Mouse (Mus musculus): ENCODE measurements around the gene Ehbp1.
A peak's percentile ranks its signal among the peaks of the same experiment; 100 is the strongest.

The Ehbp1 gene

GRCm38 (mm10) chr11:22342242-22343207 is at the start of gene Ehbp1:
Gene Ehbp1 (minus strand): TSS chr11:22342292.
- DNase-seq (ENCODE audit: low read depth, low spot score) = no peak

DNA sequence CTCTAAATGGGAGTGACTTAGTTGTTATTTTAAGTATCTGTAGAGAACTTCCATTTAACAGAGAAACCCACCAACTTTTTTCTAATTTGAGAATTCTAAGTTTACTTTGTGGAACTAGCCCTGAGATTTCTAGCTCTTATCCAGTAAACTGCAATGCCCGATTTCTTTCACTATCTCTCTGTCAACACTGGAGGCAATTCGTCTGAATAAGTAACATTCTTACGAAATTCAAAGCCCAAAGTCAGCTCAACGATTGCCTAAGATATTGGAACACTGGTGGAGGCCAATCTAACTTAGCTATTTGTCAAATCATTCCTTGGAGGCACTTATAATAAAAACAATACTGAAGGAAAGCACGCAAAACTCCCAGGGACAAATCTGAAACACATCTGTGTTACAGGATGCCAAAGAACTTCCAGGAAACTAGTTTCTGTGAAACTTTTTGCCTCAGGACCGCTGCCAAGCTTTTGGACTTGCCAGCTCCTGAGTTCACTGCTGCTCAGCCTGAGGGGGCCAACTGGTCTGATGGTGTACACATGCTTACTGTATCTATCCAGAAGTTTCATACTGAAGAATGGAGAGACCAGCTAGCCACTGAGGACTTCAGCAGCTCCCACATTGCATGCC is 45.5 kb upstream of the Ehbp1 start:
- DNase-seq (ENCODE audit: low read depth, low spot score) = no peak

GRCm38 (mm10) chr11:22383532-22383931 is 41.4 kb upstream of the Ehbp1 start:
- no peak for DNase-seq (ENCODE audit: low read depth, low spot score)

- DNase-seq (ENCODE audit: low read depth, low spot score) = no peak
These were observed 32.7 kb upstream of the Ehbp1 start for GRCm38 (mm10) chr11:22374811-22375210.

GRCm38 (mm10) chr11:22373290-22373674 is 31.2 kb upstream of the Ehbp1 start:
- no peak for DNase-seq (ENCODE audit: low read depth, low spot score)

GRCm38 (mm10) chr11:22372609-22373289 is 30.7 kb upstream of the Ehbp1 start:
- DNase-seq (ENCODE audit: low read depth, low spot score) = no peak

DNA sequence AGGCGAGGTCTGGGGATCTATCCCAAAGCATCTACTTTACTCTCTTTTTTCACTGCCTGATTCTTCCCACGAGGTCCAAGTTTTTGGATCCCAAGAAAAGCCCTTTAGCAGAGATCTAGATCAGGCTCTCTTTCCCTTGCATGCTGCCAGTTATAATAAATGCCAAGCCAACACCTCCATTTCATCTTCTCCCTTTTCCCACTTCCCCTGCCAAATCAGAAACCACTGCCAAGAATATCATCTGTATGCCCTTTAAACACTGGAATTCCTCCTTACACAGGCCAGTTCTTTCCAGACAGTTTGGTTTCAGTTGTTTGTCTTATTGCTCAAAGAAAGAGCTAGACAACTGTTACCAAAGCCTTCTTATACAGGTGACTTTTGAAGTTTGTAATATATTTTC is 27.7 kb upstream of the Ehbp1 start:
- DNase-seq (ENCODE audit: low read depth, low spot score) = no peak

- no peak for DNase-seq (ENCODE audit: low read depth, low spot score)
These were observed 26.5 kb upstream of the Ehbp1 start for GRCm38 (mm10) chr11:22368621-22369020.

- no peak for DNase-seq (ENCODE audit: low read depth, low spot score)
These were observed 24.4 kb upstream of the Ehbp1 start for GRCm38 (mm10) chr11:22366486-22366885.

DNA sequence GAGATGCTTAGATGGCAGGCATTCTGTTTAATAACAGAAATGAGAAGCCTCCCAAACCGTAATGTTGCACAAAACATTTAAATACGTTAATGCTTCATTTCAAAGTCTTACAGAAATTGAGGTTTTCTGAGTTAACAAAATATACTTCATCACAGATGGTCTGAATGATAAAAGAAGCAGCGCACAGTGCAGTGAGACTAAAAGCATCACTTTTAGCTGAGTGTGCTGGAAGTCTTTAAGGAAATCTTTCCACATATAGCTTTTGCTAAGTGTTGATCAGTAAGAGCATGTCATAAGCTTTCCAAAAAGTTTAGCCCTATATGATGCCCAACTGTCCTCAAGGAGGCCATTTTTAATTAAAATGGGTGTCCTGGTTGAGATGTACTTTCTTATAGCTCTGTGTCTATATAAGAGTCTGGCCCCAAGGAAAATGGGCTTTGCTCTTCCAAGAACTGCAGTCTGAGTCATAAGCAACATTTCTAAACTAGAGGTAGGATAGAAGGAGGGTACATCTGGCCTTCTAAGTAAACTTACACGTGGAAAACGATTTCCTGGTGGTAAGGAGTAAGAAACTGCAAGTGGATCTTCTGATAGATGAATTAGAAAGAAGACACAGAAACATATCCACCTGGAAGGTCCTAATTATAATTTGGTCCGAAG is 12.0 kb upstream of the Ehbp1 start:
- no peak for DNase-seq (ENCODE audit: low read depth, low spot score)

DNA sequence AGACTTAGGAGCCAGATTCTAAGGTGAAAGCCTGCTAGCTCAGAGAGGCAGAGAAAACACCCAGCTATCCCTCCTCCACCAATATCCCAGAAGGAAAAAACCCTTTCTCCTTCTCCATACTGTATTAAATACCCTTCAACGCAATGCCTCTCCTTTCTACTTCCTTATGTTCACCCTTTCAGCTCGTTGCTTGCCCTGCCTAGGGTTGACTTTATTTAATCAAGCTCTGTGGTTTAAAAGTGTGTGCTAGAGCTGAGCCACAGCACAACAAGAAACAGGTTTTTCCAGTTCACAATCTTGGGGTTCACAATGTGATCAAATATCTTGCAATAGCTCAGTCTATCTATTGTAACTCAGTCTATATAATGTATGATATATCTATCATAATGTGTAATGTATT is 7.9 kb upstream of the Ehbp1 start:
- DNase-seq (ENCODE audit: low read depth, low spot score) = no peak

DNA sequence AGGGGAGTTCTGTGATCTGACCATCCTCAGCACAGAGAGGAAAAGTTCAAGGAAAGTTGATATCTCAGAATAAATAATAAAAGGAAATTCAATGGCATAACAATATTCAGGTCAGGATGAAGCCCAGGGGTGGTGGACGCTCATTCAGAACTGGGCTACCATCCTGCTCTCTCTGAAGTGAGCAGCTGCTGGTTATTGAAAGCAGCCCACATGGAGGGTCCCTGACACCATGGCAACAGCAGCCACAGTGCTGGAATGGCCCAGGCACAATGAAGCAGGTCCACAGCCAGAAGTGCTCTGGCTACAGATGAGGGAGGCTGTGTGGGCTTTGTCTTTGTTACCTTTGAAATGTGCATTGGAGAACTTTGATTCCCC is 6.4 kb upstream of the Ehbp1 start:
- DNase-seq (ENCODE audit: low read depth, low spot score) = no peak

- DNase-seq (ENCODE audit: low read depth, low spot score) = no peak
These were observed 5.8 kb upstream of the Ehbp1 start for GRCm38 (mm10) chr11:22347651-22348535.

- no peak for DNase-seq (ENCODE audit: low read depth, low spot score)
These were observed 14.7 kb downstream of the Ehbp1 start for GRCm38 (mm10) chr11:22327302-22327910.

DNA sequence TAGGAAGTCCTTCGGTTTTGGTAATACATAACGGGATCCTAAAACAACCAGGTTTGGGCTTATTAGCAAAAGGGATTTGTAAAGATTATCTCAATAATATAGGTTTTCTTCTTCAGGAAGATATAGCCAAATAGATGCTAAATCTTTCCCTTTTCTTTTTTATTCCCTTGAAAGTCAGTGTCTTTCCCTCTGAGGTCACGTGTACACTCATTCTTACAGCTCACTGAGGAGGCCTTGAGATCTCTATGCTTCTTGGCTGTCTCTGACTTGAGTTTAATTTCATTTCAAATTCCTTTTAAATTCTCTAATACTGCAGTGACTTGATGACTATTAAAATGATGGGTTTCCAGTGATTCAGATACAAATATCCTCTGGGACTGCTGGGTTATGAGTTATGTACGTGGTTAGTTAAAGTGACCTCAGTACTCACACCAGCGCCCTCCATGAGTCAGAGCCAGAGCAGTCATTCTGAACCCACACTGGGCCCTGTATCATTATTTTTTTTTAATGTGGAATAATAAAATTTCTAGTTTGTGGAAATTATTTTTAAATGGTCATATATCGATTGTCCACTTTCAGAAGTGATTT is 24.2 kb downstream of the Ehbp1 start:
- no peak for DNase-seq (ENCODE audit: low read depth, low spot score)

- no peak for DNase-seq (ENCODE audit: low read depth, low spot score)
These were observed 26.3 kb downstream of the Ehbp1 start for GRCm38 (mm10) chr11:22315801-22316200.

DNA sequence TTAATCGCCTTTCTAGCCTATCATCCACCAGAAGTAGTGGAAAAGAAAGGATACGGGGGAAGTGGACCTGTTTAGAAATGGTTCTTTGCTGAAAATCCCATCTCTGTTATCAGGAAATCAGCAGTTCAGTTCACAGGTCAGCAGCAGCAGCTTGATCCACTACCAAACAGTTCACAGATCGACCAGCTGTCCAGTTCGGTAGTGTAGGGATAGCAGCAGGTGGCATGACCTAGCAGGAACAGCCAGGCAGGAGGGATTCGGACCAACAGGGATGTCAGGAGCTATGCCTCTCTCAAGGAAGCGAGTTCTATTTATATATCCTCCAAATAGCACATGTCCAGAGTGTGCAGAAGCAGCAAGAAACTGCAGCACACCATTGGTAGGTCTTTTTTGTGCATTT is 40.9 kb downstream of the Ehbp1 start:
- no peak for DNase-seq (ENCODE audit: low read depth, low spot score)

- DNase-seq (ENCODE audit: low read depth, low spot score) = no peak
These were observed 52.9 kb downstream of the Ehbp1 start for GRCm38 (mm10) chr11:22289164-22289563.

DNA sequence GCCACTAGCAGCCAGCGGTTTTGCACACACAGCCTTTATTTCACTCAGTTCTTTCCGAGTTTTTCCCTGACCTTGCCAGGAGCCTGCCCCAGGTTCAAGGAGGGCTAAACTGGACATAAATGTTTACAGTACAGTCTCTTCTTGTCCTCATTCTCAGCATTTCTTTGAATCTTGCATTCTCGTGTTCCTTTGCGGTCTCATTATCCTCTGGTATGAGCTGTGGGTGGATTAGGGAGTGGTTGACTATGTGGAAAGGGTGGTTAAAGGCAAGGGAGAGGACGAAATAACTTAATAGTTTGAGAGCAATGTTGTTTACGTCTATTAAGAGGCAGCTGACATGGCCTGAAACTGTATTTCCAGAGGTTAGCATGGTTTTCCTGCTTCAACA is 54.6 kb downstream of the Ehbp1 start:
- DNase-seq (ENCODE audit: low read depth, low spot score) = no peak

- DNase-seq (ENCODE audit: low read depth, low spot score) = peak; percentile 71
These were observed 55.1 kb downstream of the Ehbp1 start for GRCm38 (mm10) chr11:22286885-22287512.

Data from c-Kit-negative CD71-positive TER-119-positive erythroid progenitor cells, embryonic 14.5 days (primary cell).